Mouse (Mus musculus): ENCODE data around the gene Gatd1.
"Not testable (repeated sequence)": the region's sequence is repeated elsewhere in the genome, so short reads cannot be mapped to it uniquely, and the experiment has no call there.

The Gatd1 gene

GRCm38 (mm10) chr7:141426948-141427730, 13.2 kb upstream of the Gatd1 start:
- no peak for DNase-seq (ENCODE audit: low spot score)

GRCm38 (mm10) chr7:141423811-141424210, 9.9 kb upstream of the Gatd1 start:
- DNase-seq (ENCODE audit: low spot score): no peak

- no peak for DNase-seq (ENCODE audit: low spot score)
Measured at GRCm38 (mm10) chr7:141420030-141420702, 6.2 kb upstream of the Gatd1 start.

- DNase-seq (ENCODE audit: low spot score): no peak
Measured at GRCm38 (mm10) chr7:141418970-141419369, 5.0 kb upstream of the Gatd1 start.

GRCm38 (mm10) chr7:141417731-141418681, 4.1 kb upstream of the Gatd1 start:
- DNase-seq (ENCODE audit: low spot score): no peak

GRCm38 (mm10) chr7:141416144-141416841, 2.4 kb upstream of the Gatd1 start:
- DNase-seq (ENCODE audit: low spot score): no peak

- DNase-seq (ENCODE audit: low spot score): no peak
Measured at GRCm38 (mm10) chr7:141413331-141413730, 605 bp downstream of the Gatd1 start.

GRCm38 (mm10) chr7:141411667-141412066, 2.3 kb downstream of the Gatd1 start:
- no peak for DNase-seq (ENCODE audit: low spot score)

- DNase-seq (ENCODE audit: low spot score): no peak
Measured at GRCm38 (mm10) chr7:141410631-141411030, 3.3 kb downstream of the Gatd1 start.

GRCm38 (mm10) chr7:141408833-141409232, 5.1 kb downstream of the Gatd1 start:
- peak; percentile 65 for DNase-seq (ENCODE audit: low spot score)

- DNase-seq (ENCODE audit: low spot score): not testable (repeated sequence)
Measured at GRCm38 (mm10) chr7:141407670-141408069, 6.3 kb downstream of the Gatd1 start.

GRCm38 (mm10) chr7:141405466-141405865, 8.5 kb downstream of the Gatd1 start:
- no peak for DNase-seq (ENCODE audit: low spot score)

- no peak for DNase-seq (ENCODE audit: low spot score)
Measured at GRCm38 (mm10) chr7:141403305-141403704, 10.6 kb downstream of the Gatd1 start.

GRCm38 (mm10) chr7:141395348-141395747, 18.6 kb downstream of the Gatd1 start:
- DNase-seq (ENCODE audit: low spot score): no peak

- DNase-seq (ENCODE audit: low spot score): peak; percentile 21
Measured at GRCm38 (mm10) chr7:141394771-141395170, 19.2 kb downstream of the Gatd1 start.

- DNase-seq (ENCODE audit: low spot score): no peak
Measured at GRCm38 (mm10) chr7:141394158-141394557, 19.8 kb downstream of the Gatd1 start.

- no peak for DNase-seq (ENCODE audit: low spot score)
Measured at GRCm38 (mm10) chr7:141392552-141393222, 21.2 kb downstream of the Gatd1 start.

GRCm38 (mm10) chr7:141391625-141392551, 22.0 kb downstream of the Gatd1 start, which contains the start of gene Taldo1:
Taldo1 (plus strand) TSS chr7:141392199.
- peak; percentile 87 for DNase-seq (ENCODE audit: low spot score)

GRCm38 (mm10) chr7:141390326-141391259, 23.3 kb downstream of the Gatd1 start:
- no peak for DNase-seq (ENCODE audit: low spot score)

All from ovary, postnatal 10 days (tissue).